Mouse (Mus musculus) bone marrow macrophage, adult 2 months (primary cell): ENCODE data around the gene 1110008P14Rik.

Experiments
- CTCF ChIP-seq: IDR thresholded peaks from 2 replicates; pipeline ENCODE4 v1.5.1; 2012; ENCODE audit warnings: low read depth, mild to moderate bottlenecking, low read length, moderate library complexity
- POLR2A ChIP-seq: IDR thresholded peaks from 2 replicates; pipeline ENCODE4 v1.6.1; 2012; ENCODE audit warnings: mild to moderate bottlenecking, low read depth, low read length, borderline replicate concordance

DNA sequence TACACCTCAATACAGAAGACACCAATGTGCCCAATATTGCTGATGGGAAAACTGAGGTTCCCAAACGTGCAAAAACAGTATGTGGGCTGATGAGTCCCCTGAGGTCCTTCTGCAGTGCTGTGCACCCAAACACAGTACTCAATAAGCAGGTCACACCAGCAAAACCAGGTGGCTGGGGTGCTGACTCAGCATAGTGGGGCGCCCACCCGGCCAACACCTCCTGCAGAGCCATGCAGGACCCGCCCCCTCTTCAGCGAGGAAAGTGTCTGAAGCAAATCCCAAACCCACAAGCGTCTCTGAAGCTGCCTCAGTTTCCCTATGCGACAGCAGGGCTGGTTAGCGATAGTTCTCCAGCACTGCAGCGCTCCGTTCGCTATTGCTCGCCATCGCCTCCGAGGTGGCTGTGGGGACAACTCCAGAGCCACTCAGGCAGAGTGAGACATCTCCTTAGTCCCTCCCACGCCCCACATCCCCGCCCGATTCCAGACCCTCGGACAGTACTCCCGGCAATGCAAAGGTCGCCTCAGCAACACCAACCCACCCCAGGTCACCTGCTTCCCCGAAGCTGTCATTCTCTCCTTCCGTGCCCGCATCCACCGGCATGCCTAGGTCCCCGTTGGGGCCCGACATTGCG, 480 bp downstream of the 1110008P14Rik start:
- TF ChIP-seq POLR2A: no peak; the same call in 1 of the 2 replicates
- TF ChIP-seq CTCF: no peak
